Mouse (Mus musculus) adrenal gland, postnatal 25 days (tissue): Measurements from ENCODE around the gene Pou6f2. TPM values are rescaled to one million over a fixed set of nuclear protein-coding genes. Genes with fewer than 3 reads are reported as not detected.

Source experiments
- DNase-seq: peaks from one replicate; pipeline ENCODE4 v3.0.0; 2021; ENCODE audit warnings: mixed read lengths
- long read RNA-seq: library from polyadenylated mRNA; stranded (forward); transcript quantifications from one replicate; pipeline ENCODE4 v2.0.0, GENCODE M21; 2021
- total RNA-seq: library from RNA; stranded (reverse); gene quantifications from 2 replicates; pipeline ENCODE4 v1.2.3, GENCODE M21; 2021

The Pou6f2 gene
- total RNA-seq: not detected in 2 replicates
- long read RNA-seq: 0 reads

DNA sequence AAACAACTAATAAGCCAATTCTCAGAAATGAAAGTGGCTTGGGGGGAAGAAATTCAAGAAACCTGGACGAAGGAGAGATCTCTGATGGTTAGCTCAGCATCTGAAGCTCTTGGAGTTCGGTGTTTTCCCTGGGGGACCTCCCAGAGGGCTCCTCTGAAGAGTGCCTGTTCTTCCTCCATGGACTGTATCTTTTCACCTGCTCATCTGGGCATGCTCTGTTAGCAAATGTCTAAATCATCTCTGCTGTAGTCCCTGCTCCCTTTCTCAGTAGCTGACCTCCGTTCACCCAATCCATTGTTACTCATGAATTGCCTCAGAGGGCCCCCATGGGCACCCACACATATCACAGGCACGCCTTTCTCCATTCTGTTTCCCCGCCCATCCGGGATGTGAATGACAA lies at the start of gene Pou6f2:
Gene Pou6f2, minus strand, starts transcription at position 101 of the 400 bp plus-strand sequence.
- no peak for DNase-seq

DNA sequence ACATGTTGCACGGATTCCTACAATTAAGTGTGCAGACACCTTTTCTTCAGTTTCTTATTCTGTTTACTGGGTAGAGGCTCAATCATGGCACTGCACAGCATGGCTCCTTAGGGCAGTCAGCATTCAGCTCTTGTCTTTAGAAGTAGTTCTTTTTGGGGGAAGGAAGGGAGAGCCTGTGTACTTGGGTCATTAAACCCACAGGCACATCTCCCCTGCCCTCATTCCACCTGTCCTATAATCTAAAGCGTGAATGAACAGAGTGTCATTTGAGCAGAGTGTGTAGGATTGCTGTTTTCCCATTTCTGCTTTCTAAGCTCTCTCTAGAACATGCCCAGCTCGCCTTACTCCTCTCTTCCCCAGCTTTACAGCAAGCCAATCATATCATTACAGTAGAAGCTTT lies 42.4 kb upstream of the Pou6f2 start:
- DNase-seq: no peak

DNA sequence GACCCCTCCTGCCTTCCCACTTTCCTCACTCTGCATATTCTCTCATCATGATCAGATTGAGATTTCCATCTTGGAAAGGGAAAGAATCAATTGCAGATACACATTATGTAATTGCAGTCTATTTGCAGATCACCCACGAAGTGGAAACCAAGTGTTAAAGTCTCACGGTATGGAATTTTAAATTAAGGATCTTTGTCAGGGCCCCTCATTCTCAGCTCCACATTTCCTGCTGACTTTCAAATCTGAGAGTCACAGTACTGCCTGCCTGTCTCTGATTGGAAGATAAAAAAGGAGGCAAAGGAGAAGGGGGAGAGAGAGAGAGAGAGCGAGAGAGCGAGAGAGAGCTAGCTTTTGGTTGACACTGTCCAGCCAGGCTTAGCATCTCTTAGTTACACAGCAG lies 9.8 kb downstream of the Pou6f2 start:
- DNase-seq: no peak

DNA sequence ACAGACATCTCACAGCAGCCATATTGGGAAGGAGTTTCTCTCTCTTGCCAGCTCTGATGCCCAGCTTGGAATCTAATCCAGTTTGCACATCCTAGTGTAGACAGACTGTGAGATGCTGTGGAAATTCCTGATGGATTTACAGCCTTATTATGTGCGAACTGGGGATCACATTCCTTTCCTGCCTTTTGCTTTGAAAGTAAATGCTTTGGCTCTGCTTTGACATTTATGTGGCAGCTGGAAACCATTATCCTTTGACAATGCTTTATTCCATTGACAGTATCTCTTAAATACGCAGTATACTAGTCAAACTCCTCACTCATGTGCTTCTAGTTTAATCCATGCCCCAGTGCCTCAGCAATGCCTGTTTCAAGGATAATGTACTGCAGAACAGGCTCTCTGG lies 34.1 kb downstream of the Pou6f2 start:
- no peak for DNase-seq

DNA sequence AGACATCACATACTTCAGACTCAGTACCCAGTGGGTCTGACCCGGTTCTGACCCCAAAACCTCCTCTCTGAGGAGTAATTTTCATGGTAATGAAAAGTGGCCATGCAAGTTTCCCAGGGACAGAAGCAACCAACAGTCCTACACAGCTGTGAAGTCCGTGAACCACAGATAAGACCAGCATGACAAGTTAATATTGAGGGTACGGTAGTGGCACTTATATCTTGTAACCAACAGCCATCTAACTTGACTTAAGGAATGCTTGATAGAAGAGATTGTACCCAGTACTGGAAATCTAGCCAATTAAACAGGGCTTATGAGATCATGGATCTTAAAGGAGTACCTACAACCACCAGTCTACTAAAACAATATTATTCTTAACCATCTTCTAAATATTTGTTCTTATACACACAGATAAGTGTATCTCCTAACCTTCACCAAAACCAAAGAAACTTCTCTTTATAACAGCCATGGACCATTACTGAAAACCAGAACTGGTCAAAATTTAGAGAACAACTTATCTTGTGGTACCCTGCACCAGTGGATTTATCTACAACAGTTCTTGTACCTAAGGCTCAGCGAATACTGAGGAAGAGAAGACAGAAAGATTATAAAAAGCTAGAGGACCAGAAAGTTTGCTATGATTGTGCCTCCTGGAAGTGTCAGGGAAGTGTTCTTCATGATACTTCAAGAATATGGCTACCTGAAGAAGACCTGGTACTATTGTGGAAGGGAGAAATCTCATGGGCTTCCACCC lies 52.7 kb downstream of the Pou6f2 start:
- DNase-seq: no peak

DNA sequence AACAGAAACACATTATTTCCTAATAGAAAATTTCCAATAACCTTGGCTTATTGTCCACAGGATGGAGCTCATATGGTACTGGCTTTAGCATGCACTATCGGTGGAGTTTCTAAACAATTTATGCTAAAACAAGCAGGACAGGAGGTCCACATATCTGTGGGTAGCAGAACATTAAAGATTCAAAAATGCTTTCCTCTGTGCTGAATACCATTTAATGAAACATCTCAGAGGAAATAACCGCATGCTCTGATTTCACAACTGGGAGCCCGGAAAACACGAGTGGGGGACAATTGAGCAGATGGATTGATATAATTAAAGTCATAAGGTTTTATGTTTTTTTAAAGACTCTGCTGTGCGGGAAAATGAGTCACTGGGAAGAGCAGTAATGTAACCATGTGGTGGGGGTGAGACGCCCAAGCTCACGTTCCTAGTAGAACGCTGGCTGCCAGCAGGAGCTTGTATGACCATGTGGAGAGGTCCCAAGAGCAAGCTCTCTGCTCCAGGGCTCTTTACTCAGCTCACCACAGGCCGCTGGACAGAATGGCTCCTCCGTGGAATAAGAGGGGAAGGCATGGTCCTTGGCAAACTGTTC lies 58.5 kb downstream of the Pou6f2 start:
- no peak for DNase-seq

DNA sequence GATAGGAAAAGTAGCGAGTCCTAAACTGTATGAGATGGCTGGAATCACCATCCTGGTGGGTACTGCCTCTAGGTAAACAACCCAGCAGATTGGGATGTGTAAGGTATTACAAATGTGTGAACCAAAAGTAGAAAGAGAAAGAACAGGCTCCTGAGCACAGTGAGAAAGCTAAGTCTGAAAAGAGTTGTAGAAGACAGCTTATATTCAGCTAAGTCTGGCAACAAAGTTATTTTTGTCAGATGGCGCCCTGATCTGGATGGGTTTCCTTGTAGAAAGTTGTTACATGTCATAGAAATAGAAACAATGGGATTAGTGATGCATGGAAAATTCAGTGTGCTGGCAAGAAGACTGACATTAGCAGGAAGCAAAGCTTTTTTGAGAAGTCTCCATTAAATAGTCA lies 59.5 kb downstream of the Pou6f2 start:
- no peak for DNase-seq

DNA sequence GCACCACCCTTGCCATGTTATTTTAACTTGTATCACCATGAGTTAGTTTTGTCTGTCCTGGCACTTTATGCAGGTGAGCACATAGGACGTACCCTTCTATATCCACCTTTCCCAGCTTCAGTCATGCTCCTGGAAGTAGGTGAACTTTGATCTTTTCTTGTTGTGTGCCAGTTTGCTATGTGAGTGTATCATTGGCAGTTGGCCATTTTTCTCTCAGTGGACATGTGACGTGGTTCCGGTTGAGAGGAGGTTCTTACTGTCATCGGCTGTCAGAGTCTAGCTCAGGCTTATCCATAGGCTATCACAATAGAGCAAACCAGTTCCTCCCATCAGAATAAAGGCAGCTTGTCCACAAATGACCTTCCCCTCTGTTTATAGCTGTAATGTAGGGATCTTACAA lies 63.5 kb downstream of the Pou6f2 start:
- no peak for DNase-seq

DNA sequence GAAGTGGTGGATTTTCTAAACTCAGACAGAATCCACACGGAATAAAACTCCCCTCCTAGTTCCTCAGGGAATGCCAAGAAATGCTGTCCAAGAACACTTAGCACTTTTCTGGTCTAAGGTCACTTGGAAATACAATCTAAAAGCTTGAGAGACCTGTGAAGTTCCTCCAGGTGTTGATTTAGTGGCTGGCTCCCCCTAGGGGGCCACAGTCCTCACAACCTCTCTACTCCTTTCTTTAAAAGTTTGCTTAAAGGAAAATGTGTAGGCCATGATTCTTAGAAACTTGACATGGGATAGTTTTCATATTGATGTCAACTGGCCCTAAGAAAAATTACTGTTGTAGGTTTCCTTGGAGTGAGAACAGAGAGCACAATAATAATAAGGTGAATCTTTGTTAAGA lies 64.9 kb downstream of the Pou6f2 start:
- DNase-seq: no peak

DNA sequence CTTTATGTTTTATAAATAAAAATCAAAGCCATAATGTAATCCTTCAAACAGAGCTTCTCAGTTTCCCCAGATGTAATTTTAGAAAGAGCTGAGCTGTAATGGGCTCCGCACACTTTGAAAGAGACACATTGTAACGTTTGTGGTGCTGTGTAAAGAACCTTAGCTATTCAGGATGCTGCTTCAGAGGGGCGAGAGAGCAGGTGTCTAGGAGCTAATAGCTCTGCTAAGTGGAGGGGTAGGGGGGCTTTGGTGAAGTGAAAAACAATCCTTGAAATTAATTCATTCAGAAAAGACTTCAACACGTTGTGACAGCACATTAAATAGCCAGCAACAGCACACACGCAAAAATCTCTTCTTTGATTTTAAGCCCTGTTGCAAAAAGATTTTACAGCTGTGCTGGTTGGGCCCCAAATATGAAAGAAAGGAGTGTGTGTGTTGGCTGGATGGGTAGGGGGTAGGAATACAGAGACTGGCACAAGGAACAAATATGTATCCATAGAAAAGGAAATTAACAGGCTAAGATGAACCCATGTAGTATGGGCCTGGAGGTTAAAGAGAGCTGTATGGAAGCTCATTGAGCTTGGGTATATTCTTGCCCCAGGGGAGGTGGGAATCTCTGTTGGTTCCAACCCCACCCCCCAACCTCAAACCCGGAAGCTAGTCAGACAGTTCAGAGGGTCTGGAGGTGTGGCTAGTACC lies 73.4 kb downstream of the Pou6f2 start:
- no peak for DNase-seq

DNA sequence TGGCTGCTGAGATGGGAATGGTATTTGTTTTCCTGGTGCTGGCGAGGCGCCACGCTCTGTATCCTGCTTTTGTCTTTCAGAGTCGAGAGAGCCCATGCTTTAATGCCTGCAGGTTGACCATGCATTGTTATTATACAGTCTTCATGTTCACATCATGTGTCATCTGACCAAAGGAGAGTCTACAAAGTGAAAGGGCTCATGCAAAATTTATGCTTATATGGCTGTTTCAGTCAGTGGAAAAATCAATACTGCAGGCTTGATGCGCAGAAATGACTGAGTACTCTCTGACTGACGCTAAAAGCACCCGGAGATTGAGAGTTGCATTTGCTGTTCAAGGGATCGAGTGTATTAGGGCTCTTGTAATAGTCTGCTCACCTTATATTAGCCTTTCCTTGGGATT lies 74.1 kb downstream of the Pou6f2 start:
- no peak for DNase-seq

DNA sequence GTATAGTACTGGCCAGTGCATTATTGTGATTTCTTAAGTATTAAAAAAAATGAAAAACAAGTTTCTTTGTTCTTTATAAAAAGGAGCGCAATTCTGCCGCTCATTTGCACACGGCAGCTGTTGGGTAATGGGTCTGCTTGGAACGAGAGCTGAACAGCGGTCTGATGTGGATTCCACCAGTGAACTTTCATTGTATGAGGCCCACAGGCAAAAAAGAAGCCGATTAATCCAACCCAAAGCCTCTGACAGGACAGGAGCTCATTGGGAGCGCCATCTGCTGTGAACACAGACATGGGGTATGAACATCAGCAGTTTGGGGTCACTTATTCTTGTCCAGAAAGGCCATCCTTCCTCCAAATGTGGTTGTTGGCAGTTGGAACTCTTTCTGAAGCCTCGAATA lies 84.9 kb downstream of the Pou6f2 start:
- no peak for DNase-seq

DNA sequence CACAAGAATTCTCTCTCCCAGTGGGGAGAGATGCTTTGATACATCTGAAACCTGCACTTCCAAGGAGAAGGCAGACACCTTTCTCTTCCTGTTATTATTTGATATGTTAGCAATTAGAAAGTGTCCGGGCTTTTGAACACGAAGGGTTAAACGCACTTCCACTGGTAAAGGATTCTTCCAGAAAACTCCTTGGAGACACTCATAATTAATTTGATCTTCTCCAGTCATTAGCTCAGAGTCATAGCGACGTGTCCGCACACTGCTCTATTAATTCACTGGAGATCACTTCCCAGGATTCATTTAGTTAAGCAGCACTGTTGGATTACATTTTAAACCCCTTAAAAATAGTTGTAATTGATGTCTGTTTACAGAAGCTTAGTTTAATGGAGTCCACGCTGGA lies 88.5 kb downstream of the Pou6f2 start:
- DNase-seq: no peak

DNA sequence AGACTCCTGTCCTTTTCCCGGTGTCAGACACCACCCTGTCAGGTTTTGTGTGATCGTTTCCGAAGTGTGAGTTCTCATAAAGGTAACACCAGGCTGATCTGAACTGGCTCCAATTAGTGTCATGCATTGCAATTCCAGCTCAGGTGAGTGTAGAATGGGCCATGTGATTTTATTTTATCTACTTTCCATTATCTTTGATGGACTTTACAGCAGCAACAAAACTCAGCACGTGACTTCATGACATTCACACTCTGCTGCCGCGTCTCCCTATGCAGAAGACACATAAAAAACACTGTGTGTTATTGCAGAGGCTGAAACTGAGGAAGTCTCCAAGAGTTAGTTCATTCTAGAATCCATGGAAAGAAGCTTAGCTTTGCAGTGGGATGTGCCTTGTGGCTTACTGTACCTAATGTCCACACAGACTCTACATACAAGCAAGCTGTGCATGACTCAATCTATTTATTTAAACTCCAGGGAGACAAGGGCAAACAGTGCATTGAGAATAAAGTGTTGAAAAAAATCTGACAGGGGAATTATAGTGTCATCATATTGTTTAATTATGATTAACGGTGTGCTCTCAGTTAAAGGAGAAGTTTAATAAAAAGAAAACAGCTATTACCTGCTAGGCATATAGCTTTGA lies 90.9 kb downstream of the Pou6f2 start:
- no peak for DNase-seq

DNA sequence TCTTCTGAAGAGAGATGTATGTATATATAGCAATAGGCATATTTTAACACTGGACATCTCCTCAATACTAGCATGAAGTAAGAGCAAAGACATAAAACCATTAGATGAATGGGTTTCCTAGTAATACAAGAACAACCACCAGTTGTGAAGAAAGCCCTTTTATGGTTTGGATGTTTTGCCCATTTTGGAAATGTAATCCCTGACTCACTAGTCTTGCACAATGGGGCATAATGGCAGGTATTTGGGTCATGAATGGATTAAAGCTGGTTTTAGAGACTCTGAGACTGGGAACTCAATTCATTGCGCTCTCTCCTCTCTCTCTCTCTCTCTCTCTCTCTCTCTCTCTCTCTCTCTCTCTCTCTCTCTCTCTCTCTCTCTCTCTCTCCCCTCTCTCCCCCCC lies 97.5 kb downstream of the Pou6f2 start:
- DNase-seq: no peak

DNA sequence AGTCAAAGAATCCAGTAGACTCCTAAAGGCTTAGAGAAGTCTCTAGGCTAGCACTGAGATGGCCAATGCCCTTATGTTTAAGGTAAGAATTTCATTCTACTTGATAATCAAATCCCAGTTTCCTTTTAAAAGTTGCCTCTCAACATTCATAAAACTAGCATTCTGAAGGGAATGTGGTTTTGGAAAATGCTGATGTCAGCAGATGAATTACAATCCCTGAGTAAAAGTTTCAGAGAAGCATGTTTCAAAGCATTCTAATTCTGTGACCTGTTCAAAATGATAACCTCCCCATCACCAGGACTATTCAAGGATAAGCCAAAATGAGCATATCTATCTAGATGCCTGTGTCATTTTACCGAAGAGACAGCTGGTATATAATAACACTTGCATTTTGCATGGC lies 104.0 kb downstream of the Pou6f2 start:
- DNase-seq: no peak

DNA sequence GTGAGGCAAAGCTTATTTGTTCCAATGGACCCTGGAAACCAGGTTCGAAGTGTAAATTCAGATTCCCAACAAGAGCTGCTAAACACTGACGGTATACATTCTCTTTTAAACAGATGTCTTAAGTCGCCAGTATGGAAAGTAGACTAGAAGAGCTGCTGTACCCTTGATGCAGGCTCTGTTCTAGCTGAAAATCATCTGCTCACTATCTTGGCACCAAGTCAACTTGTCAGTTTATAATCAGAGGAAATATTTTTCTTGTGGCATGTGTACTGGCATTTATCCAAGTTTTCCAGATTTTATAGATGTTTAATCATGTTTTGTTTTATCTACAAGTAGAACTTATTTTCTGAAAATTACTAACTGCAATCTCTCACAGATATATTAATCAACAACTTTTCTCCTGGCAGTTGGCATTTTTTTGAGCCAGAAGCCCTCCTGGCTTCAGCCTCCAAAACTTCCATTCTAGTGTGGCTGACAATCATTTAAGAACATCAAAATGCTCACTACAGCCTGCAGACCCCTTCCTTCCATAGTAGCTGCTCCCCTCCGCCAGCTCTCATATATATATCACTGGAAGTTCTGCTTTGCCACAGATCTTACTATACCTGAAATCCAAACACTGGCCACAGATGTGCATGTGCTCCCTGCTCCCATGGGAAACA lies 107.1 kb downstream of the Pou6f2 start:
- DNase-seq: no peak

DNA sequence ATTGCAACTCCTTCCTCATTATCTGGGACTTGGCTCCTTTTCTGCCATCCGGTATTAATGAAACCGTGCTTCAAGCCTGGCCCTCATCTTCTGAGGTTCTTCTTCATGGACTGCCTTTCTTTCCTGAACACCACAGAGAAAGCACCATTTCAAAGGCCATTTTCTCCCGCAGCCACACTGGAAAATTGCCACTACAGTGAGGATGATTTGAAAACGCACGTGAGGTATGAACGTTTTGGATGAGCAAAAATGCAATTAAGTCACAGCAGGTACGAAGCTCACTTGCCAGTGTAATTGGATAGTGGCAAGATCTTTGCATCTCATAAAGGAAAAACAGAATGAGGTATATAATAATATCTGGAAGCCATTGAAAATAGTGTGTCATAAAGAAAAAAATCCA lies 110.0 kb downstream of the Pou6f2 start:
- no peak for DNase-seq

DNA sequence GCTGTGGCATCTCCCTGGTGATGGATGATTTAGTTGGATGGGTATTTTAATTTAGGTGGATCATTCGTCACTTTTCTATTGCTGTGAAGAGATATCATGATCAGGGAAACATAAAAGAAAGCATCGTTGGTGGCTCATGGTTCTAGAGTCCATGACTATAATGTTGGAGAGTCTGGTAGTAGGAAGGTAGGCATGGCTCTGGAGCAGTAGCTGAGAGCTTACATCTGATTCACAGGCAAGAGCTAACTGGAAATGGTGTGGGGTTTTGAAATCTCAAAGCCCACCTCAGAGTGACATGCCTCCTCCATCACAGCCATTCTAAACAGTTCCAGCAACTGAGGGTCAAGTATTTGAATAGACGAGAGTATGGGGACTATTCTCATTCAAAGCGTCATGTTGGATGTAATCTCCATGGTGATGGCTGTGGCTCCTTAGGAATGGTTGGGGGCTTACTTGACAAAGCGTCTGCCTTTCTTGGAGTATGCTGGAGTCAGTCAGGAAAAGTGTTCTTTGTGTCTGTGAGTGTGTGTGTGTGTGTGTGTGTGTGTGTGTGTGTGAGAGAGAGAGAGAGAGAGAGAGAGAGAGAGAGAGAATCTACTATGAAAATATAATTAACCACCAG lies 115.0 kb downstream of the Pou6f2 start:
- no peak for DNase-seq

DNA sequence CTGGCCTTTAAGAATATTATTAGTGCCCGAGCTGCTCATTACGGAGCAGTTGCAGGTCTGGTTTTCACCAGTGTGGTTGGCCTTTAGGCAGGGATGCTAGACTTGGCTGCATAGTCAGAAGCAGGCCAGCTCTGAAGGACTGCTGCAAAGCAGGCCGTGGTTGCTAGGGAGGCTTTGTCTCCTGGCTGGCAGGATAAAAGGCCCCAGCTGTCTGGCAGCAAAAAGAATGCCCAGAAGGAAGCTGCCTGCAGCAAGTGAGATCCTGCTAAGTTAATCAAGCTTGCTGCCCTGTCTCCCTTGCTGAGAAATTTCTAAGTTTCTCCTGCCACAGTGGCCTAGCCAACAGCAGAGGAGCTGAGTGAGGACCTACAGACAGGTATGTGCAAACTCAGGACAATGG lies 116.4 kb downstream of the Pou6f2 start:
- no peak for DNase-seq

DNA sequence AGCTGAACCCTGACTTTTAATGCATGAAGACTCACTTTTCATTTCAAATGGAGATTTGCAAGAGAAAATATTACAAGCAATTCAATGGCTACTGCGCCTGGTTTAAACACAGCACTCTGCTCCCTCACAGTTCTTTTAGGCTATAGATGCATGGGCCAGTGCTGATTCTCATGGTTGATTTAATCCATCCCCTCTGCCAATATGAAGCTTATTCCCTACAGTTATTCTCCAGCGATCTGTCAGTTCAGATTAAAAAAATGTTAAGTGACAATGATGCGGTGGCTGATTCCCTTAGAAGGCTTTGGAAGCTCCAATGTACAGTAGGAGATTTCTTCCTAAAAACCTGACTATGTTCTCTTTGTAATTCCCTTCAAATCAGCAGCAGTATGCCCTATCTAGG lies 144.4 kb downstream of the Pou6f2 start:
- no peak for DNase-seq

DNA sequence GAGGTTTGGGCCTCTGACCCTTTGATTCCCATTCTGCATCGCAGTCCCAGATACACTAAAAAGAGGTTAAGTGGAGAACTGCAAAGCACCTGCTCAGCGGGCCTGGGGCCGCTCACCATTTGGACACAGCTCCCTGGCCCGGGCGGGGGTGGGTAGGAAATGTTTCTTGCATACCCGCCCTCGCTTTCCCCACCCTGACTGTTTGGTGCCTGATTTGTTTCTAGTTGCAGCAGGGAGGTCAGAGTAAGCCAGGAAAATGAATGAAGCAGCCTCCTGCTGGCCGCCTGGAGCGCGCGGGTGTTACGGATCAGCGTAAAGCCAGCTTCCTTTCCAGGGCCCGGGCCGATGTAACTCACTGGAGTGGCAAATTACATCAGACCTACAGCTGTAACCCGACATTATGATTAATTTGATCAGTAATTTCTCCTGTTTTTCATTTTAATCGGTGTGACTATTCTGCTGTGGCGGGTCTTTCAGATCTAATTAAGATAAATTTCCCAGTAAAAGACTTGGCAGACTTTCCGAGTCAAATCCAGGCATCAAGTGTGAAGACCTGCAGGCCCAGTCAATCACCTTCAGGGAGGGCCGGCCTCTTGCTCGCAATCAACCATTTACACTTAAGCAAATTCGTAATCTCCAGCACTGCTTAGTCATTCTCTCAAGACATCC lies 178.8 kb downstream of the Pou6f2 start:
- DNase-seq: peak; percentile 15
